Mouse (Mus musculus): ENCODE measurements around the gene Ache. TPM values are rescaled to one million over a fixed set of nuclear protein-coding genes. Genes with fewer than 3 reads are reported as not detected.

The Ache gene
- polyA plus RNA-seq, 1 experiment from 2014 or later: 26.3 TPM

DNA sequence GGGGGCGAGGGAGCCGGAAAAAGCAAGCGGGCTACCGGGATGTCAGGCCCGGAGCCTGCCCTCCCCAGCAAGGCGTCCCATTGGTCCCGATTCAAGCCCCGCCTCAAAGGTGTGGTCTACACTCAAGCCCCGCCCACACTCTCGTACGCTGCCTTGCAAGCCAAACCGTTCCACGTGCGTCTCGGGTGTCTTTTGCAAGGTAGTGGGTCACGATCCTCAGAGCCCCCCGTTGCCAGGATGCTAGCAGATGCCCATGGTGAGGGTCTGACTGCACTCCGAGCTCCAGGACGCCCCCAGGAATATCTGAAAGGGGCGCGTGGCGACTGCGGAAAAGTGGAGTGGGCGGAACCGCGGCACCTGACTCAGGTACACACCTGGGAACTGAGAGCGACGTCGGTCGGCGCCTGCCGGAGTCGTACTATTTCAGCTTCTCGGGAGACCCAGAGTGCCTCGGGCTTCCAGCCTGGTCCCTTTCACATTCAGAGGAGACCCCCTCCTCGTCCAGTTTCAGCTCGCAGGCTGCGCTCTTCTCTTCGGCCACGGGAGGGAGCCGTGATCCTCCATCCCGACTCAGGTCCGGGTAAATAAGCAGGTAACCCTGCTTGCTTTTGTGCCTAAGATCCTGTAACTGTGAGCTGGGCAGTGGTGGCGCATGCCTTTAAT is 46.3 kb downstream of the Ache start, which contains the start of gene Slc12a9:
Slc12a9 (minus strand) TSS at position 86 of the 663 bp plus-strand sequence.
- peak; percentile 95 for DNase-seq (ENCODE audit: low spot score)

DNA sequence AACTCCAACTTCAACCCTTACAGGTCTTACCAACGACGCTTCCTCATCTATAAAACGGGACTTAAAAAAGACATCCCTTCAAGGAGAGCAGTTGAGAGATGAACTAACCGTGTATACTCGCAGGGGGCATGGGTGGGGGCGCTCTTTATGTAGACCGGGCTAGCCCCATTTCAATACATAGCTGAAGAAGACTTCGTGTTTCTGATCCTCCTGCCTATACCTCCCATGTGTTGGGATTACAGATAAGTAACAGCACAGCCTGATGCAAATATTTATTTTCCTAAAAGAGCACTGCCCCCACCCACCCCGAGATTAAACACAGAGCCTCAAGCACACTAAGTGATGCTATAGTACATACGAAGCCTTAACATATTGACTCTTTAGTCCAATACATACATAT is 47.0 kb downstream of the Ache start:
- no peak for DNase-seq (ENCODE audit: low spot score)

DNA sequence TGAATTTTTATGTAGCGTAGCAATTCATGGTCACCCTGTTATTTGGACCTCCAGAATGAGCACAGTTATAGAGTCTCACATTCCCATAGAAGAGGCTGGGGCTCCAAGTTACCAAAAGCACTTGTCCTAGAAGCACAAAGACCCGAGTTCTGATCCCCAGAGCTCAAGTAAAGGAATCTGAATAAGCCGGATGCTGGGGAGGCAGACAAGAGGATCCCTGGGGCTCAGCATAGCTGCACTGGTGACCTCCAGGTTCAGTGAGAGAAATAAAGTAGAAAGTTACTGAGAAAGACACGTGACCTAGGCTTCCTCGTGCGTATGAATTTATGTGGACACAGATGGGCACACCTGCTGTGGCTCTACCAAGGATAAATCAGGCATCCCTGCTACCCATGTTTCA is 47.7 kb downstream of the Ache start:
- DNase-seq (ENCODE audit: low spot score): no peak

DNA sequence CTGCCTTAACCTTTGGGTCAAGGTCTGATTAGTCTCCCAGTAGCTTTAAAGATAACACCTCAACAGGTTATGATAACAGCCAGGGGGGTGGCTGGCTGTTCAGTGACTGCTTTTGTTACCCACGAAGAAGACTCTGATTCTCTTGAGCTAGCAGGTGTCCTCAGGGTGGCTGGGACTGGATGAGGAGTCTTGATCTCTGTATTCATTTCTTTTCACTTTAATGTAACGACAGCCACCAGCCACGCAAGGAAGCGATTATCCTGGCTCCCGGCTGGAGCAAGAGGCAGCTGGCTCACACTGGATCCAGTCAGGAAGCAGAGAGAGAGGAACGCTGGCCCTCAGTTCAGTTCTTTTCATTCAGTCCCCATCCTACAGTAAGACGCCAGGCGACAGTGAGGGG is 49.9 kb downstream of the Ache start:
- no peak for DNase-seq (ENCODE audit: low spot score)

DNA sequence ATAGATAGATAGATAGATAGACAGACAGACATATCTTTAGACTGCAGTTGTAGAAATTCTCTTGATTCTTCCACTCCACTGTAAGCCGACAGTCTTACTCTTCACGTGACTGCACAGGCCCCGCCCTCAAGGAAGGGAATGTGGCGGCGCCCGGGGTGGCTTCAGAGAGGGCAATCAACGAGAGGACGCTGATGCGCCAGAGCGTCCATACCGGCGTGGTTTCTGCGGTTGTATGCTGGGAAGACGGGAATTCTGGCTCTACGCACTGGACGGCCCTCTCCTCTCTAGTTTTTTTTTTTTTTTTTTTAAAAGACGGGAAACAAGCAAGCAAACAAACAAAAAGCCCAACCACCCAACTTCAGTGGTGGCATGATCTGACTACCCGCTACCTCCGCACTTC is 50.9 kb downstream of the Ache start:
- peak; percentile 73 for DNase-seq (ENCODE audit: low spot score)

DNA sequence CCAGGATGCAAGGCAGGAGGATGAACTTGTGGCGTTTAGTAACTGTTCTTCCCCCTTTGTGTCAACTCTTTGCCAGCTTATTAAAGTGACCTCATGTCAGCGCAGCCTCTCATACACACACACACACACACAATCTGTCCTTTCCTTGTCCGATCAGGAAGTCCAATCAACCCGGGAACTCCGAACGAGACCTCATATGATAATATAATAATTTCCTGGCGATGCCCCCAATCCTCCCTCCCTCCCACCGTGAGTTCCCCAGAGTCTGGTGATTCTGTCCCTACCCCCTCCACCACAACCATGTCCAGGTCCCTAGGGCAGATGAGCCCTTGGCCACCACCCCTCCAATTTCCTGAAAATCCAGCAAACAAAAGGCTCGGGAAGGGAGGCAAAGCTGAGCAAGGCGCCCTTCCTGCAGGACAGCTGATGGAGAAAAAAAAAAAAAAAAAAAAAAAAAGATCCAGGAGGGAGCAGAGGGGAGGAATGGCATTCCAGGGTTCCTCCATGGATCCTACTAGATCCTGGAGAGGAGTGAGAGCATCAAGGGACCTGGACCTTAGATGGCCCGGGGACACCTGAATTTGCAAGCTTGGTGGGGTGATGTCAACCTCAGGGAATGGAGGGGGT is 51.5 kb downstream of the Ache start:
- no peak for DNase-seq (ENCODE audit: low spot score)

DNA sequence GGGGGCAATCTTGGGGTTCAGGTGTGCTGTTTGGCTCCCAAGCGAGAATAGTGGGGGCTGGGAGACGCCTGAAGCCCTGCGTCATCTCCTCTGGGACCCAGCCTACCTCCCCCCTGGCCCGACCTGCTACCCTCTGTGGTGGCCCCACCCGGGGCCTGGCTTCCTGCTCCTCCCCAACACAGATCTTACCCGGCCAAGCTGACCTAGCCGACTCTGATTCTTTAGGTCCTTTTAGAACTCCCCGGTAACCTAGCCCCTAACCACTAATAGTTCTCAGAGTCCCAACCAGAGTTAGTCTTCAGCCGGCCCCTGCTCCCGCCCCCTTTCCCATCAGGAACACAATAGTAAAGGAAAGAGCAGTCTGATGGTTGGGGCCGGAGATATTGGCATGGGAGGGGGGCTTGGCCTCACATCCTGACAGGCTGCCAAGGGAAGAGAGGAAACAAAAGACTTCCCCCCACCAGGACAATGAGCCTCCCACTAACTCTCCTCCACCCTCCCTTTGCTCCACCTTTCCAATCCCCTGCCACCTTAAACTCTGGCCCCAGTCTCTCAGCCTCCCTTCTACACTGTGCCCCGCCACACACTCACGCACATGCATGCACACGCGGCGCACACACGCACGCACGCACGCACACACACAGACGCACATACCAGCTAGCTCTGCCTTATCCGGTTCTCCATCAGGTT is 52.1 kb downstream of the Ache start:
- no peak for DNase-seq (ENCODE audit: low spot score)

DNA sequence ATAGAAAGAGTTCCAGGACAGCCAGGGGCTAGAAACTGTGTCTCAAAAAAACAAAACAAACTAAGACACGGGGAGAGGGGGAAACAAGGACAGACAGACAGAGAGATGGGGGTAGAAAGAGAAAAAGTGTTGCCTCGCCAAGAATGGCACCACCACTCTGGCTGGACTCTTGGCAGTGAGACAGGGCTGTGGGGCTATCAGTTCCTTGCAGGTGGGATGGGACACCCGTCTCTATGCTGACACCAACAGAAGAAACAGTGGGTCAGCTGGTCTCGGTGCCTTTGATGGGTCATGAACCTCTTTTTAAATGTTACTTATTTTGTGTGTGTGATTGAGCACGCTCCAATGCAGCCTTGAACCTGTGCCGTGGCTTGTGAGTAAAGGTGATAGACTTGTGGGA is 52.9 kb downstream of the Ache start:
- no peak for DNase-seq (ENCODE audit: low spot score)

DNA sequence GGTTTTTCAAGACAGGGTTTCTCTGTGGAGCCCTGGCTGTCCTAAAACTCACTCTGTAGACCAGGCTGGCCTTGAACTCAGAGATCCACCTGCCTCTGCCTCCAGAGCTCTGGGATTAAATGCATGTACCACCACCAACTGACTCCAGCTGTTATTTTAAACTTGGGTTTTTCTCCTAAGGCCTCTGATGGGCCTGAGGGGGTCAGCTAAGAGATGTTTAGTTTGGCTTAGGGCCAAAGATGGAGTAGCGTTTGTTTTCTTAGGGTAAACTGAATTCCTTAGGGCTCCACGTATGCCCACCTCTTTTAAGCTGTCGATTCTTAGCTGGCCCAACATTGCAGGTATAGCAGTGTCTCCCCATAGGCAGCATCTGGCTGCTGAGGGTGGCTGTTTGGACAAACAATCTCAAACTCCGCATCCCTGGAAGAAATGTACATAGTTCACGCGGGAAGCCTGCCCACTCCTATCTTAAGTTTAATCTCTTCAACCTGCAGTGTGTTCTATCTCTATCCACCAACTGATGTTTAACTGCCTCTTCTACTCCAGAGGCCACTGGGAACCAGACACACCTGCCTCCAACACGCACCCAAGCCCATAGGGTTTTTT is 55.2 kb downstream of the Ache start:
- DNase-seq (ENCODE audit: low spot score): no peak

DNA sequence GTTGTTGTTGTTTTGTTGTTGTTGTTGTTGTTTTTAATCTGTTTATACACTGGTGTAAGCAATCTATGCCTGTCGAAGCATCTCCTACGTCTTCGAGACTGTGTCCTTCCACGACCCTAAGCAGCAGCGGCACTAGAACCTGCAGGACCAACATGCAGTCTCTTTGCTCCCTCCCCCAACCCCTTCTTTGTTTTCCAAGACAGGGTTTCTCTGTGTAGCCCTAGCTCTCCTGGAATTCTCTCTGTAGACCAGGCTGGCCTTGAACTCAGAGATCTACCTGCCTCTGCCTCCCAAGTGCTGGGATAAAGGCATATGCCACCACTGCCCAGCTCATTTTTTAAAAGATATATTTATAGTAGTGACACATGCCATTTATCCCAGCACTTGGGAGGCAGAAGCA is 56.1 kb downstream of the Ache start:
- DNase-seq (ENCODE audit: low spot score): no peak

DNA sequence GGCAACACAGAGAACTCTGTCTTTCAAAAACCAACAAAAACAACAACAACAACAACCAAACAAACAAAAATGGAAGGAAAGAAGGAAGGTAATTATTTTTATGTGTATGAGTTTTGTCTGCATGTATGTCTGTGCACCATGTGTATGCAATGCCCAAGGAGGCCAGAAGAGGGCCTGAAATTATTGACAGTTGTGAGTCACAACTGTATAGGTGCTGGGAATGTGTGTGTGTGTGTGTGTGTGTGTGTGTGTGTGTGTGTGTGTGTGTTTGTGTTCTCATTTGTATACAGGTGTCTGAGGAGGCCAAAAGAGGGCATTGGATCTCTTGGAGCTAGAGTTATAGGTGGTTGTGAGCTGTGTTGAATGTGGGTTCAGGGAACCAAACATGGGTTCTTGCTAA is 56.5 kb downstream of the Ache start:
- DNase-seq (ENCODE audit: low spot score): no peak

Small RNA genes lying within 50 kb of the gene (microRNA-seq; reads per million reads assigned to microRNA genes)
- gene Mir7036 (ENCODE audit: borderline number of aligned reads) (not detected), gene Mir8116 (ENCODE audit: borderline number of aligned reads) (not detected)

Other genes starting within 250 kb of the Ache start
- gene Ap1s1, start 241.4 kb upstream of the Ache start, polyA plus RNA-seq (2015; fragmentation: Nextera tagmentation; extraction: Ambion mirVana): 135 and 145 TPM in 2 replicates
- gene Serpine1, start 215.3 kb upstream of the Ache start, polyA plus RNA-seq (2015; fragmentation: Nextera tagmentation; extraction: Ambion mirVana): 0.05 and 0.12 TPM in 2 replicates
- 13.0 and 18.0 TPM in 2 replicates for gene Trim56, start 171.3 kb upstream of the Ache start, polyA plus RNA-seq (2015; fragmentation: Nextera tagmentation; extraction: Ambion mirVana)
- 0.36 and 0.46 TPM in 2 replicates for gene Muc3, start 138.2 kb upstream of the Ache start, polyA plus RNA-seq (2015; fragmentation: Nextera tagmentation; extraction: Ambion mirVana)
- gene Muc3a, start 75.1 kb upstream of the Ache start, polyA plus RNA-seq (2015; fragmentation: Nextera tagmentation; extraction: Ambion mirVana): 1.7 TPM in 2 replicates
- gene Ufsp1, start 7.1 kb downstream of the Ache start, polyA plus RNA-seq (2015; fragmentation: Nextera tagmentation; extraction: Ambion mirVana): 16.6 and 21.0 TPM in 2 replicates
- gene Srrt, start 20.2 kb downstream of the Ache start, polyA plus RNA-seq (2015; fragmentation: Nextera tagmentation; extraction: Ambion mirVana): 114 and 118 TPM in 2 replicates
- 17.1 and 17.4 TPM in 2 replicates for gene Trip6, start 26.9 kb downstream of the Ache start, polyA plus RNA-seq (2015; fragmentation: Nextera tagmentation; extraction: Ambion mirVana)
- gene Slc12a9, start 46.1 kb downstream of the Ache start, polyA plus RNA-seq (2015; fragmentation: Nextera tagmentation; extraction: Ambion mirVana): 7.0 and 9.5 TPM in 2 replicates
- 6.6 and 8.0 TPM in 2 replicates for gene Ephb4, start 62.6 kb downstream of the Ache start, polyA plus RNA-seq (2015; fragmentation: Nextera tagmentation; extraction: Ambion mirVana)
- 0.01 and 0.08 TPM in 2 replicates for gene Zan, start 189.5 kb downstream of the Ache start, polyA plus RNA-seq (2015; fragmentation: Nextera tagmentation; extraction: Ambion mirVana)
- gene Pop7, start 215.0 kb downstream of the Ache start, polyA plus RNA-seq (2015; fragmentation: Nextera tagmentation; extraction: Ambion mirVana): 84.6 and 90.0 TPM in 2 replicates
- 10.5 and 15.9 TPM in 2 replicates for gene Gigyf1, start 231.0 kb downstream of the Ache start, polyA plus RNA-seq (2015; fragmentation: Nextera tagmentation; extraction: Ambion mirVana)
- gene Epo, start 245.7 kb downstream of the Ache start, polyA plus RNA-seq (2015; fragmentation: Nextera tagmentation; extraction: Ambion mirVana): not detected in 2 replicates
- 425 and 451 TPM in 2 replicates for gene Gnb2, start 246.0 kb downstream of the Ache start, polyA plus RNA-seq (2015; fragmentation: Nextera tagmentation; extraction: Ambion mirVana)

Data from thymus, postnatal 0 days (tissue).